Mouse (Mus musculus) frontal cortex, postnatal 10 days (tissue): ENCODE data around the gene Sapcd1.

Experiments
- DNase-seq, 2 experiments: peaks; one replicate each; pipeline ENCODE4 v3.0.0; 2022; ENCODE audit warnings: low spot score in 2 of 2, mixed read lengths in 1 of 2

Sapcd1 gene

GRCm38 (mm10) chr17:34980655-34981054, 47.2 kb downstream of the Sapcd1 start:
- DNase-seq = no peak

DNA sequence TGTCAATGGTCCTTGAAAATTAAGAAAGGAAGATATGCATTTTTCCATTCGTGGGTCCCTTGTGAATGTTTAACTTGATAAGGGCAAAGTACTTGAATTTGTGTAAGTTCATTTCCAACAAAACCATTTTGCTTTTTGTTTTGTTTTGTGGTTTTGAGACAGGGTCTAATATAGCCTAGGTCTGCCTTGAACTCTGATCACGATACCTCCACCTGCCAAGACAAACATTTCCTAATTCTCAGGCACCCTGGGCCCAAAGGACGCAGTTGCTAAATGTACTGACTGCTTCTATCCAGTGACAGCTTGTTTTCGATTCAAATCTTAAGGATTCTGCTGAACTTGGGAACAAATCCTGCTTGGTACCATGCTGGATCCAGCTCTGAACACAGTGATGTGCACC, 48.2 kb downstream of the Sapcd1 start:
- no peak for DNase-seq

DNA sequence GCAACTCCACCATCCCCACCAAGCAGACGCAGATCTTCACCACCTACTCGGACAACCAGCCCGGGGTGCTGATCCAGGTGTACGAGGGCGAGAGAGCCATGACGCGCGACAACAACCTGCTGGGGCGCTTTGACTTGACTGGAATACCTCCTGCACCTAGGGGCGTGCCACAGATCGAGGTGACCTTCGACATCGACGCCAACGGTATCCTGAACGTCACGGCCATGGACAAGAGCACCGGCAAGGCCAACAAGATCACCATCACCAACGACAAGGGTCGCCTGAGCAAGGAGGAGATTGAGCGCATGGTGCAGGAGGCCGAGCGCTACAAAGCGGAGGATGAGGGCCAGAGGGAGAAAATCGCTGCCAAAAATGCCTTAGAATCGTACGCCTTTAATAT, 49.6 kb downstream of the Sapcd1 start:
- DNase-seq = no peak

GRCm38 (mm10) chr17:34977000-34977399, 50.8 kb downstream of the Sapcd1 start:
- no peak for DNase-seq
